Mouse (Mus musculus): ENCODE data around the gene Rab13.

GRCm38 (mm10) chr3:90213377-90213866 lies at the start of gene Rab13, which contains the start of gene Rps27:
- TF ChIP-seq EP300 (IDR thresholded peaks at IDR 0.05; ENCODE audit: low read depth): no peak
- no peak for TF ChIP-seq CTCF (IDR thresholded peaks at IDR 0.05; ENCODE audit: low read depth)

Data from liver, embryonic 14.5 days (tissue).